In the genomic region with DNA sequence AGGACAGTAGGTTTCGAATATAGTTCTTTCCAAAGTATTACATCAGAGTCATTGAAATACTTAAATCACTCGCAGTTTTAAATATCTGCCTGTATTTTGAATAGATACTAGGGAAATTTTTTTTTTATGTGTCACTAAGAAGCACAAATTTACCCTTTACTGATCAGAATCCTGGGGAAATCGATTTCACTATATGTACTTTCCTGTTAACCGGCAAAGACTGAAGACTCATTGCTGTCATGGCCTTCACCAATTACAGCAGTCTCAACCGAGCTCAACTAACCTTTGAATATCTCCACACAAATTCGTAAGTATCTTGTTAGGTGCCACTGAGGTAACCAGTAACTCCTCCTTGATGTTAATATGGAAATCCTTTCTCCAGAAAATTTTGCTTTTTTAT, we compare ENCODE assay signal across 9 mouse cellular contexts. TPM values are rescaled to one million over a fixed set of nuclear protein-coding genes. Genes with fewer than 3 reads are reported as not detected.
DNase-seq lines count a peak whose midpoint lies in the region; ATAC-seq and TF ChIP-seq lines count a peak whose summit lies in the region.
"Had no signal": no experiment of that assay in that cellular context is flagged by ENCODE, and none has a peak within 500 bp of the region (broad histone marks: within the 10 kb centered on the region; RNA-seq: fewer than 3 reads in every experiment).

No protein-coding gene starts in this region.

- no peak for TF ChIP-seq POLR2A in embryonic fibroblast, embryonic 13.5 days (IDR thresholded peaks at IDR 0.05; ENCODE audit: low read depth, low read length)

- TF ChIP-seq CTCF in left cerebral cortex, adult 2 months (IDR thresholded peaks at IDR 0.05), result no peak
- no peak for TF ChIP-seq CTCF in embryonic fibroblast, embryonic 13.5 days (IDR thresholded peaks at IDR 0.05; ENCODE audit: borderline replicate concordance, insufficient read depth, low read length)

- H3K36me3 ChIP-seq in limb, embryonic 11.5 days (ENCODE audit: control insufficient read depth, insufficient read depth, low read length), result peaks cover 12% of the 10 kb centered on the region
- H3K36me3 ChIP-seq in neural tube, embryonic 14.5 days (ENCODE audit: control insufficient read depth, insufficient read depth, low read length), result peaks cover 9% of the 10 kb centered on the region

- ATAC-seq in limb, embryonic 11.5 days (ENCODE audit: insufficient number of reproducible peaks, low FRiP score, low TSS enrichment, low read depth), result no peak
- no peak for ATAC-seq in neural tube, embryonic 14.5 days (ENCODE audit: low read depth)

- H3K27ac ChIP-seq in left cerebral cortex, adult 2 months, result no peak overlapping the region
- H3K27ac ChIP-seq in embryonic fibroblast, embryonic 13.5 days (ENCODE audit: insufficient read depth, low read length), result no peak overlapping the region
- H3K27ac ChIP-seq in limb, embryonic 11.5 days (replicated peaks; ENCODE audit: low read depth, low read length), result no peak overlapping the region
- H3K27ac ChIP-seq in neural tube, embryonic 14.5 days (ENCODE audit: low read depth, low read length), result no peak overlapping the region

- intact Hi-C loops in left cerebral cortex, adult 2 months (cut with DNase I), result no loop called here

- DNase-seq in left cerebral cortex, adult 2 months (ENCODE audit: extremely low spot score in 1 of 2, low spot score in 2 of 2), result no peak
- no peak for DNase-seq in left cerebral cortex, adult 8-10 months (ENCODE audit: low spot score in 2 of 2)
- no peak for DNase-seq in limb, embryonic 11.5 days (ENCODE audit: low spot score)
- DNase-seq in cerebellum, adult 8-10 months, result no peak
- DNase-seq in retina, postnatal 1 day, result no peak
- no peak for DNase-seq in thymus, postnatal 10 days (ENCODE audit: low spot score in 2 of 2)
- DNase-seq: cerebellum, postnatal 25 days had no signal

- peaks cover 8% of the 10 kb centered on the region; the same call in 1 of the 2 replicates for H3K9me3 ChIP-seq in limb, embryonic 11.5 days (ENCODE audit: control insufficient read depth, low read length)
- H3K9me3 ChIP-seq in neural tube, embryonic 14.5 days (ENCODE audit: control insufficient read depth, low read length), result peaks cover 2% of the 10 kb centered on the region; the same call in 1 of the 2 replicates

- no peak overlapping the region; the same call in 1 of the 2 replicates for H3K4me2 ChIP-seq in limb, embryonic 11.5 days (ENCODE audit: low read depth, severe bottlenecking)
- peak overlapping the region; percentile 76 for H3K4me2 ChIP-seq in neural tube, embryonic 14.5 days (ENCODE audit: low read depth, low read length)

- WGBS in limb, embryonic 11.5 days, result 91% methylated on average over 6 of the region's 6 CpGs
- WGBS in neural tube, embryonic 14.5 days, result 96% methylated on average over 6 of the region's 6 CpGs

- no peaks in the 10 kb centered on the region for H3K27me3 ChIP-seq in limb, embryonic 11.5 days (ENCODE audit: control insufficient read depth, insufficient read depth, low read length)
- H3K27me3 ChIP-seq in neural tube, embryonic 14.5 days (ENCODE audit: control insufficient read depth, insufficient read depth, low read length), result no peaks in the 10 kb centered on the region

- peaks cover 2% of the 10 kb centered on the region; the same call in 1 of the 2 replicates for H3K4me1 ChIP-seq in embryonic fibroblast, embryonic 13.5 days (ENCODE audit: control insufficient read depth, insufficient read depth, low read length)
- H3K4me1 ChIP-seq in limb, embryonic 11.5 days (ENCODE audit: control insufficient read depth, insufficient read depth, low read length), result no peaks in the 10 kb centered on the region
- H3K4me1 ChIP-seq in neural tube, embryonic 14.5 days (ENCODE audit: control insufficient read depth, insufficient read depth, low read length), result peaks cover 17% of the 10 kb centered on the region

- H3K4me3 ChIP-seq in left cerebral cortex, adult 2 months, result peak overlapping the region; percentile 97; the same call in 1 of the 2 replicates
- peak overlapping the region; percentile 84 for H3K4me3 ChIP-seq in embryonic fibroblast, embryonic 13.5 days (ENCODE audit: insufficient read depth, low read length)
- H3K4me3 ChIP-seq in limb, embryonic 11.5 days (ENCODE audit: low read depth, low read length), result peak overlapping the region; percentile 97; the same call in 1 of the 2 replicates
- H3K4me3 ChIP-seq in neural tube, embryonic 14.5 days (ENCODE audit: low read depth, low read length), result peak overlapping the region; percentile 99

- H3K9ac ChIP-seq in limb, embryonic 11.5 days (ENCODE audit: low read length), result no peak overlapping the region
- H3K9ac ChIP-seq in neural tube, embryonic 14.5 days (replicated peaks; ENCODE audit: low read depth, low read length), result no peak overlapping the region

RNA-seq across cellular contexts. Expression of a gene that starts 1.1 kb away (rescaled TPM):
- total RNA-seq in left cerebral cortex, adult 2 months (2021), result 10 to 100 TPM; 39.0 to 49.6 TPM
- 10 to 100 TPM; 39.4 to 41.7 (median 40.8) TPM for total RNA-seq in left cerebral cortex, adult 8-10 months (2022)
- 61.9 and 72.0 TPM in 2 replicates for polyA plus RNA-seq in embryonic fibroblast, embryonic 13.5 days (2011; ENCODE audit: insufficient read length, low read depth, missing spikeins)
- polyA plus RNA-seq in limb, embryonic 11.5 days (2014; fragmentation: Nextera tagmentation; extraction: Ambion mirVana), result 30.0 and 32.5 TPM in 2 replicates
- 31.0 and 37.0 TPM in 2 replicates for polyA plus RNA-seq in neural tube, embryonic 14.5 days (2014; fragmentation: Nextera tagmentation; extraction: Ambion mirVana)
